Mouse (Mus musculus): ENCODE results near the gene Odc1. TPM values are rescaled to one million over a fixed set of nuclear protein-coding genes. Genes with fewer than 3 reads are reported as not detected.
A peak's percentile ranks its signal among the peaks of the same experiment; 100 is the strongest.

The Odc1 gene
- total RNA-seq (2012; rRNA removed) (1,757 and 1,839 TPM in 2 replicates), total RNA-seq (2014; rRNA removed) (2,455 and 2,545 TPM in 2 replicates), polyA plus RNA-seq (2012; ENCODE audit: insufficient read length, low read depth) (2,544 and 2,567 TPM in 2 replicates)

- H3K4me2 ChIP-seq (ENCODE audit: insufficient read depth, low read depth, poor library complexity, severe bottlenecking), result peak within 1 kb of the TSS; percentile 70
- peak within 1 kb of the TSS; percentile 93 for H3K9ac ChIP-seq (ENCODE audit: insufficient read depth, low read depth)
- in situ Hi-C loops (cut with MboI; ENCODE audit: low pct_ligation_motif_present, low pct_unique_long_range_greater_than_20kb, low sequenced_read_pairs) (no loop called here), dilution Hi-C loops (cut with MboI; ENCODE audit: extremely low pct_ligation_motif_present, extremely low pct_unique_long_range_greater_than_20kb, low sequenced_read_pairs) (no loop called here)
- peak within 1 kb of the TSS; percentile 76 to 99 (median 99) for H3K4me3 ChIP-seq (replicated peaks in 1 of 3; ENCODE audit: low read depth in 2 of 3, low read length in 2 of 3, poor library complexity in 1 of 3)
- H3K9me3 ChIP-seq (replicated peaks; ENCODE audit: low read length), result no peaks in the 10 kb centered on the region
- TF ChIP-seq TCF12 (IDR thresholded peaks at IDR 0.05; ENCODE audit: low read depth, low read length) (peak; percentile 71; the same call in 1 of the 2 replicates), MXI1 (IDR thresholded peaks at IDR 0.05; ENCODE audit: low read depth, low read length) (peak; percentile 94; the same call in 1 of the 2 replicates), CHD2 (IDR thresholded peaks at IDR 0.05; ENCODE audit: low read length) (no peak), POLR2AphosphoS2 (IDR thresholded peaks at IDR 0.05; ENCODE audit: low read depth, low read length) (peak; percentile 31; the same call in 1 of the 2 replicates), BHLHE40 (IDR thresholded peaks at IDR 0.05; ENCODE audit: low read depth, low read length) (no peak), UBTF (IDR thresholded peaks at IDR 0.05; ENCODE audit: low read depth, low read length) (no peak), MEF2A (IDR thresholded peaks at IDR 0.05; ENCODE audit: borderline replicate concordance, low read depth, low read length) (peak; percentile 28; the same call in 1 of the 2 replicates), MAFK (IDR thresholded peaks at IDR 0.05; ENCODE audit: insufficient replicate concordance, low read length) (no peak), CTCF (conservative IDR thresholded peaks at IDR 0.05 in 1 of 2, IDR thresholded peaks at IDR 0.05 in 1 of 2; ENCODE audit: low read depth in 2 of 2, low read length in 2 of 2) (peak in 1 of 2 experiments; percentile 11; a peak in 1 of 4 replicates), MAX (IDR thresholded peaks at IDR 0.05; ENCODE audit: low read length) (peak; percentile 65; the same call in 1 of the 2 replicates), SIN3A (IDR thresholded peaks at IDR 0.05; ENCODE audit: low read length) (peak; percentile 86), POLR2A (IDR thresholded peaks at IDR 0.05; ENCODE audit: low read depth, low read length) (peak; percentile 90), ZMIZ1 (IDR thresholded peaks at IDR 0.05; ENCODE audit: low read depth, low read length) (peak; percentile 97), MYC (IDR thresholded peaks at IDR 0.05; ENCODE audit: low read depth, low read length) (peak; percentile 60; the same call in 1 of the 2 replicates), NRF1 (IDR thresholded peaks at IDR 0.05; ENCODE audit: low read depth, low read length) (peak; percentile 87), HCFC1 (IDR thresholded peaks at IDR 0.05; ENCODE audit: low read depth, low read length) (peak; percentile 36), TBP (conservative IDR thresholded peaks at IDR 0.05; ENCODE audit: low read depth, low read length) (peak; percentile 88), ZC3H11A (IDR thresholded peaks at IDR 0.05; ENCODE audit: low read depth, low read length) (no peak), ZNF384 (IDR thresholded peaks at IDR 0.05; ENCODE audit: low read depth, low read length) (no peak), NELFE (IDR thresholded peaks at IDR 0.05; ENCODE audit: low read depth, low read length) (peak; percentile 72), RCOR1 (conservative IDR thresholded peaks at IDR 0.05; ENCODE audit: low read depth, low read length) (no peak)
- H3K36me3 ChIP-seq (replicated peaks in 1 of 2; ENCODE audit: control insufficient read depth in 1 of 2, insufficient read depth in 1 of 2, low read length in 1 of 2), result peaks cover 27 to 37% of the 10 kb centered on the region in 2 experiments
- peak within 1 kb of the TSS; percentile 46 for H3K27ac ChIP-seq (ENCODE audit: insufficient read depth, low read depth)
- peaks cover 17 to 47% of the 10 kb centered on the region in 2 experiments for H3K4me1 ChIP-seq (ENCODE audit: control insufficient read depth in 1 of 2, insufficient read depth in 2 of 2)
- H3K27me3 ChIP-seq (replicated peaks), result no peaks in the 10 kb centered on the region
- peaks cover 38% of the 10 kb centered on the region for H3K79me2 ChIP-seq (replicated peaks; ENCODE audit: control insufficient read depth, extremely low read depth, insufficient read depth, poor library complexity, severe bottlenecking)
- peak; percentile 94 for DNase-seq (ENCODE audit: extremely low read depth)
These were observed at the start of gene Odc1 for GRCm38 (mm10) chr12:17544209-17545106. Odc1 (plus strand) TSS chr12:17544794.
